21 mouse cellular contexts compared by ENCODE assay signal in genomic region chr4:59674929-59675679, GRCm38 (mm10). TPM values are rescaled to one million over a fixed set of nuclear protein-coding genes. Genes with fewer than 3 reads are reported as not detected.
DNase-seq lines count a peak whose midpoint lies in the region; ATAC-seq and TF ChIP-seq lines count a peak whose summit lies in the region.
"Had no signal": no experiment of that assay in that cellular context is flagged by ENCODE, and none has a peak within 500 bp of the region (broad histone marks: within the 10 kb centered on the region; RNA-seq: fewer than 3 reads in every experiment).

No protein-coding gene starts in this region.

- no peak for TF ChIP-seq CTCF in lung, embryonic 14.5 days (IDR thresholded peaks at IDR 0.05; ENCODE audit: low read depth)

- 86% methylated on average over 8 of the region's 8 CpGs for WGBS in forebrain, embryonic 12.5 days
- WGBS in forebrain, embryonic 13.5 days = 85% methylated on average over 8 of the region's 8 CpGs
- 46% methylated on average over 8 of the region's 8 CpGs for WGBS in lung, embryonic 14.5 days
- 74% methylated on average over 8 of the region's 8 CpGs for WGBS in midbrain, embryonic 14.5 days

- H3K9ac ChIP-seq in forebrain, embryonic 12.5 days = no peak overlapping the region
- H3K9ac ChIP-seq in forebrain, embryonic 13.5 days = no peak overlapping the region
- H3K9ac ChIP-seq in lung, embryonic 14.5 days = no peak overlapping the region
- H3K9ac ChIP-seq in midbrain, embryonic 14.5 days (replicated peaks; ENCODE audit: low read length) = no peak overlapping the region
- H3K9ac ChIP-seq: hindbrain, embryonic 15.5 days had no signal

- no peaks in the 10 kb centered on the region for H3K27me3 ChIP-seq in forebrain, embryonic 12.5 days
- H3K27me3 ChIP-seq in forebrain, embryonic 13.5 days = no peaks in the 10 kb centered on the region
- H3K27me3 ChIP-seq in lung, embryonic 14.5 days (ENCODE audit: insufficient read depth, low read length) = no peaks in the 10 kb centered on the region
- H3K27me3 ChIP-seq in midbrain, embryonic 14.5 days (ENCODE audit: control insufficient read depth, insufficient read depth, low read length) = no peaks in the 10 kb centered on the region
- H3K27me3 ChIP-seq: hindbrain, embryonic 15.5 days had no signal

- H3K4me1 ChIP-seq in forebrain, embryonic 12.5 days = peaks cover 13% of the 10 kb centered on the region
- H3K4me1 ChIP-seq in forebrain, embryonic 13.5 days = peaks cover 9% of the 10 kb centered on the region
- H3K4me1 ChIP-seq in lung, embryonic 14.5 days (ENCODE audit: insufficient read depth) = 0 out of 2 replicates have a peak, but pooled peaks cover 4% of the 10 kb centered on the region
- H3K4me1 ChIP-seq in midbrain, embryonic 14.5 days (ENCODE audit: control insufficient read depth, insufficient read depth, low read length) = peaks cover 5% of the 10 kb centered on the region; the same call in 1 of the 2 replicates

- H3K4me2 ChIP-seq in forebrain, embryonic 12.5 days = no peak overlapping the region
- no peak overlapping the region for H3K4me2 ChIP-seq in forebrain, embryonic 13.5 days
- no peak overlapping the region for H3K4me2 ChIP-seq in lung, embryonic 14.5 days
- H3K4me2 ChIP-seq in midbrain, embryonic 14.5 days (ENCODE audit: low read length) = no peak overlapping the region
- H3K4me2 ChIP-seq: hindbrain, embryonic 15.5 days had no signal

- no peaks in the 10 kb centered on the region for H3K9me3 ChIP-seq in forebrain, embryonic 12.5 days
- H3K9me3 ChIP-seq in forebrain, embryonic 13.5 days (replicated peaks) = no peaks in the 10 kb centered on the region
- no peaks in the 10 kb centered on the region for H3K9me3 ChIP-seq in lung, embryonic 14.5 days (ENCODE audit: low read depth, low read length)
- no peaks in the 10 kb centered on the region for H3K9me3 ChIP-seq in midbrain, embryonic 14.5 days (ENCODE audit: control insufficient read depth, low read length)
- H3K9me3 ChIP-seq: heart, embryonic 10.5 days; hindbrain, embryonic 15.5 days had no signal

- H3K4me3 ChIP-seq in forebrain, embryonic 12.5 days (replicated peaks) = no peak overlapping the region
- H3K4me3 ChIP-seq in forebrain, embryonic 13.5 days = no peak overlapping the region
- no peak overlapping the region for H3K4me3 ChIP-seq in lung, embryonic 14.5 days (ENCODE audit: low read depth, low read length)
- no peak overlapping the region for H3K4me3 ChIP-seq in midbrain, embryonic 14.5 days (replicated peaks; ENCODE audit: low read depth, low read length)
- H3K4me3 ChIP-seq: heart, embryonic 10.5 days; hindbrain, embryonic 15.5 days had no signal

- no peak for ATAC-seq in forebrain, embryonic 12.5 days (ENCODE audit: low FRiP score)
- ATAC-seq in forebrain, embryonic 13.5 days = no peak
- ATAC-seq in lung, embryonic 14.5 days (ENCODE audit: insufficient read depth) = peak; percentile 60; the same call in 1 of the 2 replicates
- ATAC-seq in erythroblast, adult 5-6 weeks (replicated peaks; ENCODE audit: low FRiP score, poor library complexity, severe bottlenecking) = 0 out of 2 replicates have a peak, but pooled peaks have one; percentile 35
- ATAC-seq in midbrain, embryonic 14.5 days (ENCODE audit: low FRiP score, low TSS enrichment) = no peak
- ATAC-seq: activated CD4-positive, CD25-positive, alpha-beta regulatory T cell, adult 4 months; CD4-positive, CD25-positive, alpha-beta regulatory T cell, adult 4 months had no signal

- no peaks in the 10 kb centered on the region for H3K36me3 ChIP-seq in forebrain, embryonic 12.5 days (replicated peaks)
- no peaks in the 10 kb centered on the region for H3K36me3 ChIP-seq in forebrain, embryonic 13.5 days (ENCODE audit: poor library complexity, severe bottlenecking)
- no peaks in the 10 kb centered on the region for H3K36me3 ChIP-seq in lung, embryonic 14.5 days (ENCODE audit: insufficient read depth)
- H3K36me3 ChIP-seq in midbrain, embryonic 14.5 days (ENCODE audit: control insufficient read depth, insufficient read depth, low read length) = no peaks in the 10 kb centered on the region
- H3K36me3 ChIP-seq: heart, embryonic 10.5 days; hindbrain, embryonic 15.5 days had no signal

- H3K27ac ChIP-seq in forebrain, embryonic 12.5 days = 0 out of 2 replicates have a peak overlapping the region, but pooled peaks have one; percentile 8
- no peak overlapping the region for H3K27ac ChIP-seq in forebrain, embryonic 13.5 days
- H3K27ac ChIP-seq in lung, embryonic 14.5 days (ENCODE audit: low read depth) = no peak overlapping the region; the same call in 1 of the 2 replicates
- H3K27ac ChIP-seq in midbrain, embryonic 14.5 days (replicated peaks; ENCODE audit: low read depth, low read length) = peak overlapping the region; percentile 63; the same call in 1 of the 2 replicates
- H3K27ac ChIP-seq: heart, embryonic 10.5 days; hindbrain, embryonic 15.5 days; stomach, postnatal 0 days had no signal

- peak; percentile 16 for DNase-seq in lung, embryonic 14.5 days
- DNase-seq in lung, postnatal 36 days = no peak
- DNase-seq in midbrain, embryonic 14.5 days = no peak
- DNase-seq in retina, embryonic 14.5 days (ENCODE audit: low spot score) = no peak
- DNase-seq in thymus, postnatal 0 days (ENCODE audit: low spot score) = no peak
- DNase-seq: adrenal gland, postnatal 14 days; cerebellum, adult 11 months; cerebellum, postnatal 14 days; embryo, embryonic 11 days; kidney, adult 11 months; lung, adult 2 months; retina, postnatal 1 day; thymus, postnatal 14 days had no signal

RNA-seq across cellular contexts. Expression of gene E130308A19Rik, which starts 49.1 kb away (rescaled TPM):
- polyA plus RNA-seq in forebrain, embryonic 12.5 days (2016; fragmentation: Nextera tagmentation; extraction: Ambion mirVana) = 55.3 and 57.2 TPM in 2 replicates
- 39.7 and 42.0 TPM in 2 replicates for polyA plus RNA-seq in forebrain, embryonic 13.5 days (2015; fragmentation: Nextera tagmentation; extraction: Ambion mirVana)
- polyA plus RNA-seq in lung, embryonic 14.5 days (2014; fragmentation: Nextera tagmentation; extraction: Ambion mirVana) = 29.3 and 29.6 TPM in 2 replicates
- total RNA-seq in erythroblast, adult 5-6 weeks (2015; ENCODE audit: low replicate concordance) = 3.3 and 5.0 TPM in 2 replicates
- 4.2 and 7.4 TPM in 2 replicates for total RNA-seq in erythroblast, adult 5-6 weeks (2017; ENCODE audit: low replicate concordance)
- 50.9 and 62.2 TPM in 2 replicates for polyA plus RNA-seq in midbrain, embryonic 14.5 days (2014; fragmentation: Nextera tagmentation; extraction: Ambion mirVana)
- polyA plus RNA-seq in thymus, postnatal 0 days (2015; fragmentation: Nextera tagmentation; extraction: Ambion mirVana) = 12.0 and 13.7 TPM in 2 replicates

Comparison
In these comparisons a context has a peak if more than half of its experiments do, and no peak if none do; other contexts are left out.
1. H3K27ac ChIP-seq: peak in forebrain, embryonic 12.5 days (single experiment) and midbrain, embryonic 14.5 days (single experiment); none in forebrain, embryonic 13.5 days (single experiment) and lung, embryonic 14.5 days (single experiment).
2. ATAC-seq: peak in lung, embryonic 14.5 days (single experiment) and erythroblast, adult 5-6 weeks (single experiment); none in forebrain, embryonic 12.5 days (single experiment), forebrain, embryonic 13.5 days (single experiment) and midbrain, embryonic 14.5 days (single experiment).